Mouse (Mus musculus) kidney, embryonic 16.5 days (tissue): ENCODE results near the gene Usp46. TPM values are rescaled to one million over a fixed set of nuclear protein-coding genes. Genes with fewer than 3 reads are reported as not detected.
A peak's percentile ranks its signal among the peaks of the same experiment; 100 is the strongest.
"Not testable (repeated sequence)": the region's sequence is repeated elsewhere in the genome, so short reads cannot be mapped to it uniquely, and the experiment has no call there.

ENCODE experiments used
- ATAC-seq: fragments of 200-750 bp; cut with Nextera tagmentation; 2 replicates; pipeline ENCODE4 v1.8.0; 2017; ENCODE audit warnings: moderate TSS enrichment; ENCODE audit not compliant: low FRiP score, low TSS enrichment
- H3K27ac ChIP-seq: fragments of 300-500 bp; sonication (generic); 2 replicates; pipeline ENCODE4 v1.5.1; 2014; ENCODE audit warnings: low read length
- H3K27me3 ChIP-seq: fragments of 300-500 bp; sonication (generic); 2 replicates; pipeline ENCODE4 v1.6.1; 2014; ENCODE audit warnings: low read length, control low read depth, mixed read lengths; ENCODE audit not compliant: insufficient read depth
- H3K36me3 ChIP-seq: fragments of 300-500 bp; sonication (generic); 2 replicates; pipeline ENCODE4 v1.6.1; 2014; ENCODE audit warnings: low read length, control low read depth, mixed read lengths; ENCODE audit not compliant: insufficient read depth
- H3K4me1 ChIP-seq: fragments of 300-500 bp; sonication (generic); 2 replicates; pipeline ENCODE4 v1.6.1; 2014; ENCODE audit warnings: low read length, control low read depth, mixed read lengths; ENCODE audit not compliant: insufficient read depth
- H3K4me2 ChIP-seq: fragments of 300-500 bp; sonication (generic); replicated peaks from 2 replicates; pipeline ENCODE4 v1.6.1; 2014; ENCODE audit warnings: low read depth, low read length
- H3K4me3 ChIP-seq: fragments of 300-500 bp; sonication (generic); 2 replicates; pipeline ENCODE4 v1.5.1; 2014; ENCODE audit warnings: mild to moderate bottlenecking, low read length
- H3K9ac ChIP-seq: fragments of 300-500 bp; sonication (generic); replicated peaks from 2 replicates; pipeline ENCODE4 v1.6.1; 2014; ENCODE audit warnings: low read length
- H3K9me3 ChIP-seq: fragments of 300-500 bp; sonication (generic); 2 replicates; pipeline ENCODE4 v1.6.1; 2016; ENCODE audit warnings: low read length, control low read depth
- WGBS: fragments of 180-500 bp; shearing (Covaris S2); extraction: QIAGEN DNeasy Blood & Tissue Kit; methylation state at CpG from one replicate; pipeline ENCODE4 v1.1.7; 2014; 5-methylcytosine and 5-hydroxymethylcytosine counted together
- polyA plus RNA-seq: library from polyadenylated mRNA; unstranded; fragments of >200 nt; fragmentation: Nextera tagmentation; extraction: Ambion mirVana; gene quantifications from 2 replicates; pipeline ENCODE4 v1.2.1, GENCODE M21; 2015

The Usp46 gene
- polyA plus RNA-seq, 1 experiment from 2014 or later, result 27.3 TPM

GRCm38 (mm10) chr5:74076759-74077158 lies 8.5 kb upstream of the Usp46 start:
- H3K4me2 ChIP-seq, result peak overlapping the region; percentile 28
- H3K36me3 ChIP-seq, result no peaks in the 10 kb centered on the region
- WGBS, result 6% methylated on average over 9 of the region's 9 CpGs
- H3K9ac ChIP-seq, result no peak overlapping the region
- no peaks in the 10 kb centered on the region for H3K27me3 ChIP-seq
- H3K4me1 ChIP-seq, result peaks cover 8% of the 10 kb centered on the region; the same call in 1 of the 2 replicates
- 0 out of 2 replicates have a peak, but pooled peaks have one; percentile 22 for ATAC-seq
- H3K4me3 ChIP-seq, result no peak overlapping the region
- no peak overlapping the region for H3K27ac ChIP-seq
- H3K9me3 ChIP-seq, result no peaks in the 10 kb centered on the region

DNA sequence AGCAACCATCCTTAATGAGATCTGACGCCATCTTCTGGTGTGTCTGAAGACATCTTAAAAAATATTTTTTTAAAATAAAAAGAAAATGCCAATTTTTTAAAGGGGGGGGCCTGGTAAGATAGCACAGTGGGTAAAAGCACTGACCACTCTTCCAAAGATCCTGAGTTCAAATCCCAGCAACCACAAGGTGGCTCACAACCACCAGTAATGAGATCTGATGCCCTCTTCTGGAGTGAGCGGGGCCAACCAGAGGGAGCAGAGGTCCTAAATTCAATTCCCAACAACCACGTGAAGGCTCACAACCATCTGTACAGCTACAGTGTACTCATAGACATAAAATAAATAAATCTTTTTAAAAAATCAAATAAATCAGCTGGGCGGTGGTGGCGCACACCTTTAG lies 2.3 kb upstream of the Usp46 start:
- not testable (repeated sequence) for ATAC-seq, H3K4me2 ChIP-seq, H3K9me3 ChIP-seq, H3K27me3 ChIP-seq, H3K36me3 ChIP-seq, H3K9ac ChIP-seq, H3K27ac ChIP-seq, H3K4me3 ChIP-seq
- peaks cover 27% of the 10 kb centered on the region for H3K4me1 ChIP-seq
- 89% methylated on average over 5 of the region's 5 CpGs for WGBS

GRCm38 (mm10) chr5:74068714-74069321 lies 587 bp upstream of the Usp46 start:
- Histone ChIP-seq H3K36me3 (no peaks in the 10 kb centered on the region), H3K4me1 (peaks cover 45% of the 10 kb centered on the region), H3K27ac (peak overlapping the region; percentile 99), H3K4me3 (peak overlapping the region; percentile 91), H3K9ac (peak overlapping the region; percentile 97), H3K27me3 (no peaks in the 10 kb centered on the region), H3K4me2 (peak overlapping the region; percentile 71), H3K9me3 (no peaks in the 10 kb centered on the region)
- peak; percentile 62 for ATAC-seq
- under 1% methylated on average over 18 of the region's 18 CpGs for WGBS

DNA sequence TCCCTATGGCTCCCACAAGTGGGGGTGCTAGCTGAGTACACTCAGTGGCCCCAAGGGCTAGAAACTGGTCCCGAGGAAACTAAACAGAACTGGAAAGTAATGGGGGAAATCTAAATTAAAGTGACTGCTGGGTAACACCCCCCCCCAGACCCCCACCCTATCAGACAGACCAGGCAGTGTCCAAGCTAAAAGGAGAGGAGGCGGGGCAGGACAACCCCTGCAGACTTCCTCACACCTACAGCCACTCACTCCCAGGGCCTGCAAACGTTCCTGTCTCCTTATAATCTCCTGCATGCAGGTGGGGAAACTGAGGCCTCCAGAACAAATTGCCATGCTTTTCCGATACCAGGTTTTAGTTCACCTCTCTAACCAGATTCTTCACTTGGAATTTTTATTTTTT lies 885 bp downstream of the Usp46 start:
- Histone ChIP-seq H3K9ac (peak overlapping the region; percentile 97), H3K36me3 (no peaks in the 10 kb centered on the region), H3K27me3 (no peaks in the 10 kb centered on the region), H3K4me2 (peak overlapping the region; percentile 71), H3K9me3 (no peaks in the 10 kb centered on the region), H3K27ac (peak overlapping the region; percentile 99), H3K4me1 (peaks cover 60% of the 10 kb centered on the region), H3K4me3 (peak overlapping the region; percentile 91)
- WGBS, result 14% methylated on average over 4 of the region's 4 CpGs
- no peak for ATAC-seq

- no peaks in the 10 kb centered on the region for H3K9me3 ChIP-seq
- no peaks in the 10 kb centered on the region for H3K27me3 ChIP-seq
- H3K4me2 ChIP-seq, result peak overlapping the region; percentile 71
- H3K36me3 ChIP-seq, result no peaks in the 10 kb centered on the region
- whole genome bisulfite sequencing, result 10% methylated on average over 12 of the region's 12 CpGs
- no peak for ATAC-seq
- H3K4me1 ChIP-seq, result peaks cover 63% of the 10 kb centered on the region
- peak overlapping the region; percentile 91 for H3K4me3 ChIP-seq
- H3K9ac ChIP-seq, result peak overlapping the region; percentile 53
- peak overlapping the region; percentile 99 for H3K27ac ChIP-seq
Measured at GRCm38 (mm10) chr5:74066416-74067115, 1.7 kb downstream of the Usp46 start.

DNA sequence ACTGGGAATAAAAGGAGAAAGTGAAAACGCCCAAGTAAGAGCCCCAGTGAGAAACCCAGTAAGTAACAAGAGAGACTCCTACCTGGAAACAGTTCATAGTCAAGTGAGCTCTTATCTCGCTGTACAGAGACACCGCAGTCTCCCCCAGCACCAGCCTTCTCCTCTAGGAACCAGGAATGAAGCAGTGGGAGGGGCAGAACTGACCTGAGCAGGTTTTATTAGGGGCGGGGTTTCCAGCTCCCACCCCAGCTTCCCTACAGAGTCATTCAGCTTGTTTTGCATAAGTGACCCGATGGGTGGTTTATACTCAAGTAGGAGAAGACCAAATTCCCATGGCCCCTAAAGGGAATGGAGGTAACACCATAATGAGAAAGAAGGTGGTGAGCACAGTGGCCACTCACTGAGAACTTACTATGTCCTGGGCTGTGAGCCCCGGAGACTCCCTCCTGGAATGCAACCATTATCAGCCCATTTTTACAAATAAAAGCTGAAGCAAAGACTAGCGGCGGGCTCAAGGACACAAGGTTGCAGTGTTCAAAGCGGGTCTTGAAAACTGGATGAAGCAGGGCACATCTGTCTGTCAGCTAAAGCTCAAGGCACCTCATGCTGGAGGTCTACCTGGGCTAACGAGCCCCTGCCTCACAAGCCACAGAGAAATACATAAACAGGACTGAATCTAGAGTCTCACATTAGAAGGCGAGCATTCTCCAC lies 2.5 kb downstream of the Usp46 start:
- peak overlapping the region; percentile 62 for H3K27ac ChIP-seq
- peak overlapping the region; percentile 91 for H3K4me3 ChIP-seq
- peak overlapping the region; percentile 29 for H3K9ac ChIP-seq
- H3K9me3 ChIP-seq, result no peaks in the 10 kb centered on the region
- no peaks in the 10 kb centered on the region for H3K27me3 ChIP-seq
- no peak for ATAC-seq
- WGBS, result 34% methylated on average over 11 of the region's 11 CpGs
- no peaks in the 10 kb centered on the region for H3K36me3 ChIP-seq
- H3K4me2 ChIP-seq, result peak overlapping the region; percentile 71
- H3K4me1 ChIP-seq, result peaks cover 71% of the 10 kb centered on the region

GRCm38 (mm10) chr5:74064844-74065243 lies 3.4 kb downstream of the Usp46 start:
- Histone ChIP-seq H3K4me1 (peaks cover 71% of the 10 kb centered on the region), H3K36me3 (no peaks in the 10 kb centered on the region), H3K27me3 (no peaks in the 10 kb centered on the region), H3K4me2 (peak overlapping the region; percentile 71), H3K4me3 (no peak overlapping the region), H3K9ac (0 out of 2 replicates have a peak overlapping the region, but pooled peaks have one; percentile 20), H3K9me3 (no peaks in the 10 kb centered on the region), H3K27ac (no peak overlapping the region)
- no peak for ATAC-seq
- WGBS, result 71% methylated on average over 7 of the region's 7 CpGs

DNA sequence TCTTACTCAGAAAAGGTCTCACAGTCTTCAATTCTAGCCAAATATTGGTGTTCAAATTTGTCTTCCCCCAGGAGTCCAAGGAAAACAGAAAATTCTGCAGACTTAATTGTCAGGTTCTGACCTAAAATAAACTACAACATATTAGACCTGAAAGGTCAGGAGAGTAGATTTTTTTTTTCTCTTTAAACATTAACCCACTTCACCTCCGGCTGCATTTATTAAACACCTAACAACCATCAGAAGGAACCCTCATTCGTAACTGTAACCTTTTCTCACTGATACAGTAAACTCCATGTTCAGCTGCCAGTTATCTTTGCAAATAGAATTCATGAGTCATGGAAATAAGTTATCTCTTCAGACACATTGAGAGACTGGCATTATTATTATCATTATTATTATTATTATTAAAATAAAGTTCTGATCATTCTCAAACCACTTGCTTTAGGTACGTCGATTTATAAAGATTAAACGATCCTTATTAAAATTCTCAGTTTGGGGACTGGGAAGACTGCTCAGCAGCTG lies 4.9 kb downstream of the Usp46 start:
- Histone ChIP-seq H3K36me3 (no peaks in the 10 kb centered on the region), H3K9me3 (no peaks in the 10 kb centered on the region), H3K4me2 (no peak overlapping the region), H3K27ac (no peak overlapping the region), H3K4me1 (peaks cover 63% of the 10 kb centered on the region), H3K9ac (no peak overlapping the region), H3K4me3 (no peak overlapping the region), H3K27me3 (no peaks in the 10 kb centered on the region)
- no peak for ATAC-seq
- 72% methylated on average over 5 of the region's 5 CpGs for WGBS

DNA sequence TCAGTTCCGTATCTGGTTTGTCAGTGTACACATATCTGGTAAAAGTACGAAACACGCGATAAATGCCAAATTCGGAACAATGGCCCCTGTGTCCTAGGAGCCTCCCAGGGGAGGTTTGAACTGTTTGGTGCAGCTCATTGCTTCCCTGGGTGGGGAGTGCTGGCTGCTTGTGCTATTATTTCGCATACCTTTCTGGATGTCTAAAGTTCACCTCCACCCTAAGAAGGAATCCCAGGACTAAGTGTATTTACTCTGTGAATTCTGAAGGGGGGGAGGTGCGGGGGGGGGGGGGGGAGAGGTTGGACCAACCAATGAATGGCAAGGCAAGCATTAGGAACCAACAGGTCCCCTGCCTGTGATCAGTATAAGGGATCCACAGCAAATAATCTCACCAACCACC lies 6.0 kb downstream of the Usp46 start:
- no peak overlapping the region for H3K4me2 ChIP-seq
- 88% methylated on average over 6 of the region's 7 CpGs for WGBS
- no peak for ATAC-seq
- H3K4me3 ChIP-seq, result no peak overlapping the region
- H3K9ac ChIP-seq, result no peak overlapping the region
- peaks cover 60% of the 10 kb centered on the region for H3K4me1 ChIP-seq
- no peak overlapping the region for H3K27ac ChIP-seq
- H3K9me3 ChIP-seq, result no peaks in the 10 kb centered on the region
- H3K27me3 ChIP-seq, result no peaks in the 10 kb centered on the region
- H3K36me3 ChIP-seq, result no peaks in the 10 kb centered on the region
